Mouse (Mus musculus): ENCODE results near the gene Trmt13.

Gene Trmt13

DNA sequence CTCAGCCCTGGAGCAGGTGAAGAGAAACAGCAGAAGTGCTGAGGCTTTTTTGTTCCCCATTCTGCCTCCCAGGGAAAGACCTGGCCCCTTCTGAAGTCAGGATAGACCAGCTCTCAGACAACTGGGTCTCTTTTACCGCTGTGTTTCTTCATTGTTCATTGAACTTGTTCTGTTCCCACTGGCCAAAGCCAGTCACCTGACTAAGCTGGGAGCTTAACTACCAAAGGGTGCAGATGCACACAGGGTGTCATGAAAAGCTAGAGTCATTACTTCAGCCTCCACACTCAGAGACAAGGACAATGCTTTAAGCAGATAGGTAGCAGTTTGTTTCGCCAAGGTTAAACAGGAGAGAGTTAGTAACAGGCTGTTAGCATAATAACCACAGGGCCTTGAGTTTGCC is 72.3 kb downstream of the Trmt13 start:
- no peak for DNase-seq

DNA sequence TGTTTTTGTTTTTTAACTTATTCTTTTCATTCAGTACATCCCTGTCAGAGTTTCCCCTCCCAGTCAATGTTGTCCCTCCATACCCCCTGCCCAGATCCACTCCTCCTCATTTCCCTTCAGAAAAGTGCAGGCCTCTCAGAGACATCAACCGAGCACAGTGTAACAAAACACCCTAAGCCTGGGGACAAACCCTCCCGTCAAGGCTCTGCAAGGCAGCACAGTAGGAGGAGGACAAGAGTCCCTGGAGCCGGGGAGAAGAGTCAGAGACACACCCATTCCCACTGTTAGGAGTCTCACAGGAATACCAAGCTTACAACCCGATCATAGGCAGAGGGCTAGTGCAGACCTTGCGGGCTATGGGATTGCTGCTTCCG is 77.2 kb downstream of the Trmt13 start:
- no peak for DNase-seq

DNA sequence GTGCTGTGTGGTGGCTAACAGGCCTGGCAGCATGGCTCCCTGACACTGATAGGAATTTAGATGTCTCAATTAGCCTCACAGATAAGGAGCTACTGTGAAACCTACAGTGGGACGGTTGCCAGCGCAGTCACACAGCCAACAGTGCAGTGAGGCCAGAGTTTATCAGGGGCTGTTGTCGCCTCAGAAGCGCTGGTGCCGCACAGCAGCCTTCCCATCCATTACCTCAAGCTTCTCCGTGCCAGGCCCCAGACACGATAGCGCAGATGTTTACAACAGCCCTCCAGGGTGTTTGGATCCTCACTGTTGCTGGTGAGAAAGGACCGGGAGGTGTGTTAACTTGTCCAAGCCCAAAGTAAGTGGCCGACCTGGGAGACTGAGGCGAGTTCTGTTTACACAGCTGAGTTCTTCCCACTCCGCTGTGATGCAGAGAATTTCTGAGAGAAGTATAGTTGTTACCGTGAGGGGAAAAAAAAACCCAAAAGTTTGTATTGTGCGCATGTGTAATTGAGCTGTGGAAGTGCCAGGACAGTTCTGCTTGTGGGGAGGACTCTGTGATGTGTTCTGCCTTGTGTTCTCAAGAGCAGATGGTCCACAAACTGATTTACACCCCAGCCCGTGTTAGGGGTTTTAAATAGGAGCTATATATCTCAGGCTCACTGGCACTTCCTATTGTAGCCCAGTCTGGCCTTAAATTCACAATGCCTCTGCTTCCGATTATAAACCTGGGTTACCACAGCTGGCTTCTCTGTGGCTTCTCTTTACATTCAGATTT is 77.8 kb downstream of the Trmt13 start:
- no peak for DNase-seq

All from kidney, adult 9 months (tissue).